Mouse (Mus musculus): ENCODE data around the gene St3gal4.

St3gal4 gene

DNA sequence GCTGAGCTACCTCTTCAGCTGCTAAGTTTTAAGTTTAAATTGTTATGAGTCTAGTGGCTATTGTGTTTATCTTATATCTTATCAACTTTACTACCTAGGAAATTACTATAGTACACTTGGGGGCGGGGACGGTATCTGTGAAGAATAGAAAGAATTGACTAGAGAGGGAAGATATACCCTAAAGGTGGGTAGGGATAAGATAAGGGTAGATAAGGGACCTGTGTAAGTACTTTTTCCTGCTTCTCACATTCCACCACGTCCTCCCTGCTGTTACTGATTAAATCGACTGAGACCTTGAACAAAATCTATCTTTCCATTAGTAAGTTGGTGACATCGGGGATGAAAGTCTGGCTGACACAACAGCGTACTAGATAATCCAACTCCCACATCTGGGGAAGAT lies 70.6 kb downstream of the St3gal4 start:
- no peak for DNase-seq (ENCODE audit: low spot score in 2 of 2)

DNA sequence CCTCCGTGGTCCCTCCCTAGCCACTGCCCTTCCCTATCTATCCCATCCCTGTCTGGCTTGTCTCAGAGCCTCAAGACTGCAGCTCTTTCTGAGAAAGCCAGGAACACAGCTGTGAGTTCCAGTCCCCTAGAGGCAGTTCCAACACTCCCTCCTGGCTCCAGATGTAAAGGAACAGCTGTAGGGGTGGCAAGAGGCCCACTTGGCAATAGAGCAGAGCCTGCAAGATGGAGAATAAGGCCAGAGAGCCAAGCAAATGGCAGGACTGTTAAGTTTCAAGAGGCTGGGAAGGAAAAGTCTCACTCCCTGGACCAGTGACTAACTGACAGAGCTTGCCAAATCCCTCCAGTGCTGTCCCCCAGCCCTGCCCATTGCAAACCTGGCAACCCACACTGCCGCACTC lies 73.3 kb downstream of the St3gal4 start:
- no peak for DNase-seq (ENCODE audit: low spot score in 2 of 2)

DNA sequence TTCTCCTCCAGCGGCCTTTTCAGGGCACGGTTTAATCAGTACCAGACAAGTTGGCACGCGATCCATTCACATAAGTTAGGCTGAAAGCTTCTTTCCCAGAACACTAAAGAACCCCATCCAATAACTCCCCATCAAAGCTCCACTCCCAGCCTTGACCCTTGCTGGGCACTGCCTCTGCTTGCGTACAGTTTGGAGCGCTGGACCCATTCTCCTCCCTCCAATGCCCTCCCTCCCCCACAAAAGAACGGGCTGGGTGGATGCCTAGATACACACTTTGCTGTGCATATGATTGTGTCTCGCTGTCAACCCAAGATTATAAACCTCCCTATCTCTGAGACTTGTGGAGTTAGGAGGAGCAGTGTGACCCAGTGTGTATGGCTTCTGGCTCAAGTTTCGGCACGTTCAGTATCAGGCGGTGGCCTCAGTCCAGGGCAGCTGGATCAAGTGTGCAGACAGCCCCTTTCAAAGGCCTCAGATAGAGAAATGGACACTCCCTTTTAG lies 74.0 kb downstream of the St3gal4 start:
- DNase-seq (ENCODE audit: low spot score in 2 of 2) = no peak

DNA sequence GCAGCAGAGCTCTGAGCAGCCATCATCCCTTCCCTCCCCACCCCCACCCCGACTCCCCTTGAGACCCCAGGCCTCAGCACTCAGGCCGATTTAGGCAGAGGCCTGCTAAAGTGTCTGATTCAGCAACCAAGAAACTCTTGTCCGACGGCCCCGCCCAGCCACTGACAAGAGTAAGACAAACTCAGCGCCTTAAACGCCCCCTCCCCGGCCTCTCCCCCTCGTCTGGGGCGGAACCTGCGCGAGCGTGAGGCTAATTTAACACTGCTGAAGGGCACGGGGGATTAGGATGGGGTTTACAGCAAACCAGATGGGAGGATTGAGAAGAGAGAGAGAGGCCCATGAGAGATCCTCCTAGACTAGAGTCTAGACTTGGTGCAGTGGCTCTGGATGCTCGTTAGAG lies 74.6 kb downstream of the St3gal4 start:
- DNase-seq (ENCODE audit: low spot score in 2 of 2) = no peak

DNA sequence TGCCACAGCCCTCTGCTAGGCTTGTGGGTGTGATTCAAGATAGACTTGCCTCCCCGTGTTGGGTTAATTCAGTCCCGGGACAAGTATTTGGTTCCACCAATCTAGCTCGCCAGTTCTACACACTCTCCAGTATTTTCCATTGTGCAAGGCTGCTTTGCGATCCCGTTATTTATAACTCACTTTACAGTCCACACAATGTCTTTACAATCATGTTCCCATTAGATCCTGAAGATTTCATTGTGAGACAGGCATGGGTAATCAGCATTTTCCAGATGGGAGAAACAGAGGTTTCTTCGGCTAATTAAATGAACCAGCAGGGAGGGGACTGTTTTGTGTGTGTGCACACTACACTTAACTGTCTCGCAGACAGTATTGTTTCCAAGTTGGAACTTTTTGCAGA lies 75.4 kb downstream of the St3gal4 start:
- DNase-seq (ENCODE audit: low spot score in 2 of 2) = no peak

DNA sequence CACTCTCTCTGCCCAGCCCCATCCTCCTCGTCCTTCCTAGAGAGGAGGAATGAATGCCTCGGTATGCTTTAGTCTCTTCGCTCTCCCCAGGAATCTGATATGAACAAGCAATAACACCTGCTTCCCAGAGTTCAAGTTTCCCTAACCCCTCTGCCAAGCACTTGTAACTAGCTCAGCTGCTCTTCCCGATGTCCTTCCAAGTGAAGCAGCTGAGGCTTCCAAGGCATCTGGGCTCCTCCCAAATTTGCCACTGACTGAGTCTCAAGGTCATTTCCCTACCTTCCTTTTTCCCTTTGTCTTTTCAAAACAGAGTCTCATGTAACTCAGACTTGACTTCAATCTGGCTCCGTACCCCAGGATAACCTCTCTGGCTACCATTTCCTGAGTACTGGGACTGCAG lies 77.6 kb downstream of the St3gal4 start:
- DNase-seq (ENCODE audit: low spot score in 2 of 2) = no peak

DNA sequence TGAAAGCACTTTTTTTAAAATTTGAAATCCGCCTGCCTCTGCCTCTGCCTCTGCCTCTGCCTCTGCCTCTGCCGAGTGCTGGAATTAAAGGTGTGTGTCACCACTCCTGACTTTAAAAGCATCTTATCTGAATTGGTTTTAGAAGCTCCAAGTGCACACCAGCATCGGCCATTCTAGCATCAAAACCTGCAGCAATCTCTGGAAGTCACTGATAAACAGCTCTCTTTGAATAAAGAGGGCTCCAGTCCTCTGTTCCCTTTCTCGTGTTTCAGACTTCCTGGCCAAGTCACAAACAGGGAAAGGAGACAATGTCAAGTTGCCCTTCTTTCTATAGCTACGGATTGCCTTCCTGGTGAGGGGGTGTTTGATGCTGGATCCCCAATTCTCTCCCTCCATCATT lies 79.2 kb downstream of the St3gal4 start:
- no peak for DNase-seq (ENCODE audit: low spot score in 2 of 2)

DNA sequence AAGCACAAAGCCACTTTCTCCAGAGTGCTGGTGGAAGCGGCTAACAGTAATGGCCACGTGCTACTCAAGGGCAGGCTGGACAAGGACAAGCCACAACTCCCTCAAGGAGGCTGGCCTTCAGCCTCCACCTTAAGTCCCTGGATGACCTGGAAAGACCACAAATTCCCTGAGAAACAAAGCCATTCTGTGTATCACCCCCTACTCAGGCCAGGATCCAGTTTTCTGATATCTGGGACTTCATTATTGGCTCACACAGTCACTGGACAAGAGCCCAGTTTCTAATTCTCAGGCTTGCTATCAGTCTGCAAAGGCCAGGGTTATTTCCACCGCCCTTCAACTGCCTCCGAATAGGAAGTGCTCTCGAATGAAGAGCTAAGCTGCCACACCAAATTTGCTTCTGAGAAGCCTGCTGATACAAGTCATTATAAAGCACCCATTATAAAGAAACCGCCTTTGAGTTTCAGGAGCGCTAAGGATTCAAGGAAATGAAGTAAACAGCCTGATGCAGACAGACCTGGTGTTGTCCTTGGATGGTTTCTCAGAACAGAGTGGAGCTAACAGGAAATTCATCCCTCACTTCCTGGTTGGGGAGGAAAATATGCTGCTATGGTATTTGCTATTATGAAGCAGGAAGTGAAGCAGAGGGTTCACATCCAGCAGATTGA lies 80.0 kb downstream of the St3gal4 start:
- peak in 1 of 2 experiments; percentile 31 for DNase-seq (ENCODE audit: low spot score in 2 of 2)

DNA sequence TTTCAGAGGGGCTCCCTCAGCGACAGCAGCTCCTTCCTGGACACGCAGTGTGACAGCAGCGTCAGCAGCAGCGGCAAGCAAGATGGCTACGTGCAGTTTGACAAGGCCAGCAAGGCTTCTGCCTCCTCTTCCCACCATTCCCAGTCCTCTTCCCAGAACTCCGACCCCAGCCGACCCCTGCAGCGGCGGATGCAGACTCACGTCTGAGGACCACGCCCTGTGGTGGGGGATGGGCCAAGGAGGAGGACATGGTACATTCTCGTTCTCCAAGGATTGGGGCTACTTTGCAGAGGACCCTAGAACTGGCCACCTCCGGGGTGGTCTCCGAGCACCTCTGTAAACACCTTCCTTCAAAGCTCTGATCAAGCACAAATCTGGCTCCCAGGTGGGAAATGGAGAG lies 84.0 kb downstream of the St3gal4 start:
- DNase-seq (ENCODE audit: low spot score in 2 of 2) = no peak

DNA sequence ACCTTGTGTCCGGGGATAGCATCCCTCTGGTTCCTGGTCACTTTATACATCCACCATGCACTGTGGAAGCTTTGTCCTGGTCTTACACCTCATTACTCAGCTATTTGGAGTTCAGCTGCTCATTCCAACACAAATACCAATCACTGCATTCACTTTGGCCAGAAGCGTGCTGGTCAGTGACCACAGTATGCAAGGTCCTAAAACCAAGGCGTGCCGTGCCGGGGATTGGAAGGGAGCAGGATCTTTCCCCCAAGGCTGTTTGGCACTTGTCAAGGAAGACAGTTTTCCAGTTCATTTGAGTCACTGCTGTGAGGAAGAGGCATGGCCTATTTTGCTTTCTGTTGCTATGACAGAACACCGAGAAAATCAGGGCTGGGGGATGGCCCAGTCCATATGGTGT lies 86.6 kb downstream of the St3gal4 start:
- DNase-seq (ENCODE audit: low spot score in 2 of 2) = no peak

DNA sequence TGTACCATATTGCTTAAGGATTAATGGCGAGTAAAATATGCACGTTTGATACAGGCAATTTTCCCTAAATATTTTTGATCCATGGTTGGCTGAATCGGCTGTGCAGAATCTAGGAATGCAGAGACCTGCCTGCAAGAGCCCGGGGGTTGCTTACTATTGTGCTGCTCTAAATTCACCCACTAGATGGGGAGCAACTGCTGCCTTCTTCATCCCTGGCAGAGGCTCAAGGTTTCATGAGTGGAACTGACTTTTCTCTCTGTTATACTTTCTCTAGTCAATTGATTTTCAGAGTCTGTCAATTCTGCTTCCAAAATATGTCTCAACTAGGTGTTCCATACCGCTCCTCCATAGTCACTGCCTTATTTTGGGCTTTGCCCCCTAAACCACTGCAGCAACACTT lies 88.2 kb downstream of the St3gal4 start:
- DNase-seq (ENCODE audit: low spot score in 2 of 2) = peak in 1 of 2 experiments; percentile 34

DNA sequence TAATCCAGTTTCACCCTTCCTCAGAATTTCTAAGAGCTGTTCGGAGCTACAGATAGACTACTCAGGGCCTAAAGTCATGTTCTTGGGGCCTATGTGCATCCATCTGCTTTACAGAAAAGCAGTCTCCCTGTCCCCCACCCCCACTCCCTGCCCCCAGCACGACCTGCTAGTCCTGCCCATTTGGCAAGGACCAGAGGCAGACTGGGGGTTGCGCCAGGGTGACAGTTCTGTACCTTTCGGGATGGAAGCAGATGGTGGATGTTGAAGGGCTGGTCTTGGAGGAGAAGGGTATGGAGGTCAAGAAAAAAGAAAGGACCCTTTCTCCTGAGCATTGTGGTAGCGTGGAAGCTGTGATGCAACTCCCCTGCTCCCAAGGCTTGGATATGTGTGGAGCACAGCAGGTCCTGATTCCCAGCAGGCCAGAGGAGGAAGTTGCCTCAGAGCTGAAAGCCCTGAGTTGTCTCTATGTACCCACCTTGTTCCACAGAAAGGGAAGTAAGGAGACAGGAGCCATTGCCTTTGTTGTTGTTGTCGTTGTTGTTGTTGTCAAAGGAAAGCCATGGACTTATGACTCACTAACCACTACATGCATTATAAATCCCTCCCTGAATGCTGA lies 91.6 kb downstream of the St3gal4 start:
- DNase-seq (ENCODE audit: low spot score in 2 of 2) = no peak

DNA sequence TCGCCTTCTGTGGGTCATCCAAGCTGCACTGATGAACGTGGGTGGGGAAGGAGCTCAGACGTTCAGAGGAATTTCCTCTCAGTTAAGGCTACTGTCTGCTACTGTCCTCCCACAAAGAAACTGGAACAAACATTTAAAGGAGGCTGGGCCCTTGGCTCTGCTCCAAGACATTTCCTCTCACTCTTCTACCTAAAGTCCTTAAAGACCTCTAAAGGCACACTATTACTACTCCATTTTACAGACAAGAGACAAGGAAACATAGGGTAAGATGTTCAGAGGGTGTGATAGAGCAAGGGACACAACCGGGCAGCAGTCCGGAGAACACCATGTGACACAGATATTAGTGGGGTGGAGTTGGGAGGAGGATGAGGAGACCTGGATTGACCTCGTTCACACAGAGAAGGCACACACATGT lies 92.2 kb downstream of the St3gal4 start:
- DNase-seq (ENCODE audit: low spot score in 2 of 2) = peak in 1 of 2 experiments; percentile 30

DNA sequence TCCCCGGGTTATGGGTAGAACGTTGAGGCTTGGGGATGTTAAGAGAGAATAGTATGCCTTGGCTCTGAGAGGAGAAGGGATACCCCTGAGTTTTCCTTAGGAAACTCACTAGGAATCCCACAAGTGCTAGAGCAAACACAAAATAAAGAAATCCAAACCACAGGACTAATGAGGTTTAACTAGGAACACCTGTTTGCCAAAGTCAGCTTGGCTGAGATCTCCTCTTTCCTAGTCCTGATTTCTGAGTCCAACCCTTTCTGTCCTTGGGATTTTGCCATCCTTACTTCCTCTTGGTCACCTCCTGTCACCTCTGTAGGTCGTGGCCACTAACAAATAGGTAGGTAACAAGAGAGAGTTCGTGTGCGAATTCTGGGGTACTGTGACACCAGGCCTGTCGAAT lies 92.8 kb downstream of the St3gal4 start:
- DNase-seq (ENCODE audit: low spot score in 2 of 2) = no peak

DNA sequence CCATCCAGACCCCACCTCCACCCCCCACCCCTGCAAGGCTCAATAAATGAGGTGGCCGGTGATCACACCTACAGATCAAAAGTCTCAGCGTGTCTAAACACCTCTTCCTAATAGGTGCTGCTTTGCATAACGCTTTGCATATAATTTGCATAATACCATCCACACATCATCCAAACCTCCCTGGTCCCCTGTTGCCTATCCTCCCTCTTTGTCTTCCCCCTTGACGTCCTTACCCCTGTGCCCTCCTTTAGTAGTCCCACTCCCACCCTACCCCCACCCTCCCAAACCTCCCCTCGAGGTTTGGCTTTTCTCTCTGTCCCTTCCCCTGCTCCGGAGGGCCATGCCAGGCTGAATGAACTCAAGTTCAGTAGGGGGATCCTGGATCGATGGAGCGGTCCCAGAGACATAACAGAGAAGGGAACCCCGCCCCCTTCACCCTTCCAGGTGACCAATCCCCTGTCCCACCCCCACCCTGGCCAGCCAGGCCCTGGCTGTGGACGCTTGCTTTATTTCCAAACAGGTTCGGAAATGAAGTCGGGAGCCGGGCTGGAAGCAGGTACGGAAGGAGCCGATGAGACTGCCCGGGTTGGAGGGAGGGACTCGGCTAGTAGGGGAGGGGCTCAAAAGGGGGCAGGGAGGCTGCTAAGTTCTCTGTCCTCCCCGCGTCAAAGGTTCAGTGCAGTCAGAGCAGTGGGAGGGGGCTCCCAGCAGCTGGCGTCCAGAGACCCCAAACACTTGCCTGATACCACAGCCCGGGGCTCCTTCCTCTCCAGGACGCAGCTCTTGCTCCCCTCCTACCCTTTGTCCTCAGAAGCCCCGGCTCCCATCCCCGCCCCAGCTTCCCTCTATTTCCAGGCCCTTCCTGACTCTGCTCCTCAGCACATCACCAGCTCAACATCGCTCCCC lies 94.2 kb downstream of the St3gal4 start:
- no peak for DNase-seq (ENCODE audit: low spot score in 2 of 2)

DNA sequence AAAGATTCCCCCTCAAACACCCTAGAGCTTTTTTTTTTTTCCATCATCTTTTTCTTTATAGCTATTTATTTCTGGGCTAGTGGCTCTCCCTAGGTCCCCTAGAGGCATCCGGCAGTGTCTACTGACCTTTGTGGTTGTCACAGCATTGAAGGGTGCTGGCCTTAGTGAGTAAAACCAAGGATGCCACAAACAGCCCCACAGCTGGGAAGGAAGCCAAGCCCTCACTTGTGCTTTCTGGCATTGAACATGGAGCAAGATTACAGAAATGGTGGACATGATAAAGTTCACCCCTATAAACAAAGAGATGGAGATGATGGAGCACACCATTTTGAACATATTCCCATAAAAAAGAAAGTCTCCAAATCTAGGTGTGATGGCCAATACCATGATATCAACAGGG lies 97.3 kb downstream of the St3gal4 start:
- DNase-seq (ENCODE audit: low spot score in 2 of 2) = no peak

DNA sequence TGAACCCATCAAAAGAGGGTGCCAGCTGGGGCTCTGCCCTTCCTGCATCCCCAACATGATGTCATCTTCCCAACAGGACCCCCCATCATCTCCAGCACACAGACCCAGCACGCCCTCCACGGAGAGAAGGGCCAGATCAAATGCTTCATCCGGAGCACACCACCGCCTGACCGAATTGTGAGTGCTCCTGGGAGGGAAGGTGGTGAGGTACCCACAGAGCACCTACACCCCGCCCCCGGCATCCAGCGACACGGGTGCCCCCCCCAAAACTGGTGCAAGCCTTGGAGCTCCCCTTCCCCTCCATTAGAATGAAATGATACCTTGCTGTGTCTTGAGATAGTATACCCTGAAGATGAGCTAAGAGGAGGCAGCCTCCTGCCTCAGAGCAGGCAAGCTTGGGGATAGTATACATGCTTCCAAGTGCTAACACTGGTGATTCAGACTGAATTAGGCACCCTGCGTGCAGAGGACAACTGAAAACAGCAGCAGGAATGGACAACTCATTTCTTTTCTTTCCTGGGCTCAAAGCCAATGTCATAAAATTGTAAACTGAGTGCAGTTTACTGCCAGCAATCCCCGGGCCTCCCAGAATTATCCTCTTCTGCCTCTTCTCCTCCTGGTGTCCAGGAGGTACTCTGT lies 98.9 kb downstream of the St3gal4 start:
- no peak for DNase-seq (ENCODE audit: low spot score in 2 of 2)

DNA sequence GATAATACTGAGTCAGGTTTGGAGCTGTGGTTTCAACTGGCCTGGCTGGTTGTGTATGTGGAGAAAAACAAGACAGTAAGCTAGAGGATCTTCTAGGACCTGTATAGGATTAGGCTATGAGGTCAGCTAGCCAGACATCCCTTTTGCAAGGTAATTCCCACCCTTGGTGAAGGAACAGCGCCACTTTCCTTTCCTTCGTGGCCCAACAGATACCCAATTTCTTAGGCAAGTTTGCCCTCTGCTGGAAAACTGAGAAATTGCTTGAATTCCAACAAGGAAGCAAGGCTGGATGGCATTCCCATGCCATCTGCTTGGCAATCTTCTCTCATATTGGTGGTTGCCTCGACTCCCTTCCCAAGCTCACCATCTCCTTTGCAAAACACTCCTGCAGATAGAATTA lies 99.7 kb downstream of the St3gal4 start:
- DNase-seq (ENCODE audit: low spot score in 2 of 2) = peak; percentile 27 to 87

DNA sequence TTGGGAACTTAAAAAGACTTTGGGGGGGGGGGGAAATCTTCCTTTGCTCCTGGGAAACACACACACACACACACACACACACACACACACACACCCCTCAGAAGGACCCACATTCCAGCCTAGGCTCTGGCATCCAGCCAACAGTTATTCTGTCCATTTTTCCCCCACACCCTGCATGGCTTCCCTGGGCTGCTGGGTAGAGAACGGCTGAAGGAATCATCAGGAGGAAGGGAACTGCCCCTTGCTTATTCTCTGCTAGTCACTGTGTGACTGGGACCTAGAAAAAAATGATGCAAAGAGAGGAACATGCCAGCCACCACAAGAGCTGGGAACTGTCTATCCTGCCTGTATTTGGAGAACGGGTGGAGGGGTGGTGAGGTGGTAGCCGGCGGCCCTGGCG lies 101.0 kb downstream of the St3gal4 start:
- DNase-seq (ENCODE audit: low spot score in 2 of 2) = peak in 1 of 2 experiments; percentile 12

DNA sequence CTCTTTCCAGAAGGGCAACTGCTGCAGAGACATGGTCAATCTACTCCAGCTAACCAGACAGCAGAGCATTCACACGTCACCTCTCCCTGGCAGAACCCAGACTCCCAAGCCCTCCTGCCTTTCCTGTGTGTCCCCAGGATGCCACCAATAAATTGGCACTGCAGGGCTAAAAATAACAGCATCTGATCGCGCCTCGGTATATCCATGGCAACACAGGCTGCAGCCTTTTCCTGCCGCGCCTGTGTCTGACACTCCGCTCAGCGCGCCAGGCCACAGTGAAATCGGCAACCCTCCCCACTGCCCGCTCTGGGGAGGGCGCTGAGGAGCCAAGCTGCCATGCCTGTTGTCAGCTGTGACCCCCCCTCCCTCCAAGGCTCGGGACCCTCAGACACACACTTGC lies 101.5 kb downstream of the St3gal4 start:
- peak; percentile 64 to 76 for DNase-seq (ENCODE audit: low spot score in 2 of 2)

DNA sequence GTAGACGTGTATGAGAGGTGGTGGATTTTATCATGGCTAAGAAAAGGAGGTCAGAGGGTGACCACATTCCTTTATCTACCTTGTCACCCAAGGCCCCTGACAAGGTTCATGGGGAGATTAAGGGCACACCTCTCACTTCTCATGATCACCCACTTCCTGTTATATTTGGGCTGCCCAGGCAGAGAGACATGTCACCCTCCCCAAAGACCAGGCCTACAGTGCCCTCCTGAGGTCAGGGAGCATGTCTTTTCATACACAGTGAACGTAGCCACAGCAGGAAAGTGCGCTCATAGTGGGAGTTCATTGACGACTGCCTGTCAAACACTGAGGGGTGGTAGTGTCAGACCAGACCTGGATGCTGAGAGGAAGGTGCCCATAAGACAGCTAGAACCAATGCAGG lies 102.3 kb downstream of the St3gal4 start:
- peak in 1 of 2 experiments; percentile 11 for DNase-seq (ENCODE audit: low spot score in 2 of 2)

DNA sequence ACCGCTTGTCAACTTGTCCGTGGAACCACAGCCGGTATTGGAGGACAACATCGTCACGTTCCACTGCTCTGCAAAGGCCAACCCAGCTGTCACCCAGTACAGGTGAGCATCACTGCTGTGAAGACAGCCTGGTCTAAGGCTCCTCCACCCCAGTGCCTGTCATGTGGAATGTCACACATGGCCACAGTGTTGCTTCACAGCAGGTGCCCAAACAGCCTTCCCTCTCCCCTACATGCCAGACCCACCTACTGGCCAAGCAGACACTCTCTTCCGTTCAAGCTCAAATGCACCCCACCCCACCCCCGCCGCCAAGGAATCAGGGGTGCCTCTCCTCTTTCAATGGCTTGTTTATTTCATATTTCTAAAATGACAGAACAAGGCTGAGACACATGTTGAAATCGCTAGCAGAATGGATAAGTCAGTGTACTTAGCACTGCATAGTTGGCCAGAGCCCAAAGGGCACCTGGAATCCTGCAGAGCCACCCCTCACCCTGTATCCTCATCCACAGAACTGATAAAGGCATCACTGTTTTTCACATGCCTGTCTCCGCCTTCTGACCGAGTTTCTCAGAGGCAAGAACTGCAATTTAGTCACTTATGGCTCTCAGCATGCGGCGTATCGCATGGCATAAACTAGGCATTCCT lies 111.2 kb downstream of the St3gal4 start:
- DNase-seq (ENCODE audit: low spot score in 2 of 2) = no peak

Data from left cerebral cortex, adult 9 months (tissue).